Mouse (Mus musculus) layer of hippocampus, adult 11-12 months (tissue): ENCODE measurements around the gene Mylk.
A peak's percentile ranks its signal among the peaks of the same experiment; 100 is the strongest.
"Not testable (repeated sequence)": the region's sequence is repeated elsewhere in the genome, so short reads cannot be mapped to it uniquely, and the experiment has no call there.

Experiments used
- DNase-seq: peaks from one replicate; pipeline ENCODE4 v3.0.0; 2022; ENCODE audit warnings: low spot score

Gene Mylk

GRCm38 (mm10) chr16:34770127-34770526 lies 25.1 kb downstream of the Mylk start:
- DNase-seq: no peak

GRCm38 (mm10) chr16:34772445-34773032 lies 27.5 kb downstream of the Mylk start:
- DNase-seq: peak; percentile 12

DNA sequence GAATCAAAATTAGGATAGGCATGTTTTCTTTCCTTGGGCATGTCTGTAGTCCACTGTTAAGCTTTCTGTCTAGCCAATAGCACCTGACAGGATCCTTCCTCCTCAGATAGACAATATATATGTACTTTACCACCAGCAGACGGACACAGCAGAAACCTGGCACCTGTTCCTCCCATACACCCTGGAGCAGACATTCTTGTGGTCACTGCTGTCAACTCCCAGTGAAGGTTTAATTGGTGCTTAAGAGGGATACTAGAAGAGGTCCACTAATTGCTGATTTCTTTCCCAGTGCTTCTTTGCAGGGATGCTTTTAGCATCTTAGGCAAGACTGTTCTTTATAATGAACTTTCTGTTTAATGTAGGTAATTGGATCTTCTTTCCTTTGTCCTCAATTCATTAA lies 37.4 kb downstream of the Mylk start:
- DNase-seq: no peak

DNA sequence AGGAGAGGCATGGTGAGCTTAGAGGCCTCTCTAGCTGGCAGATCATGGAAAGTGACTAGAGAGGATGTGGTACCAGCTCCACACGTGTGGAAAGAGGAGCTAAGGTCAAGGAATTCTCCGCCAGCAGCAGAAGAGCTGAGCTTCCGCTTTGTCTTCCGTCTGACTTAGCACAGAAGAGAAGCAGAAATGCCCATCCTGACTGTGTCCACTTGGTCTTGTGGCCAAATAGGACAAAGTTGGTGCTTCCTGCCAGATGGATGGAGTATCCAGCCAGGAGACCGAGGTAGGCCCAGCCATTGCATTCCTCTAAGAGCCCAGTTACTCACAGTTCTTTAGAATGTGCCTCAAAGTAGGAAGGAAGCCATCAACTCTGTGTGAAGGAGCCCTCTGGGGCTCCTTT lies 38.5 kb downstream of the Mylk start:
- no peak for DNase-seq

- no peak for DNase-seq
These were observed 39.7 kb downstream of the Mylk start for GRCm38 (mm10) chr16:34784675-34785074.

DNA sequence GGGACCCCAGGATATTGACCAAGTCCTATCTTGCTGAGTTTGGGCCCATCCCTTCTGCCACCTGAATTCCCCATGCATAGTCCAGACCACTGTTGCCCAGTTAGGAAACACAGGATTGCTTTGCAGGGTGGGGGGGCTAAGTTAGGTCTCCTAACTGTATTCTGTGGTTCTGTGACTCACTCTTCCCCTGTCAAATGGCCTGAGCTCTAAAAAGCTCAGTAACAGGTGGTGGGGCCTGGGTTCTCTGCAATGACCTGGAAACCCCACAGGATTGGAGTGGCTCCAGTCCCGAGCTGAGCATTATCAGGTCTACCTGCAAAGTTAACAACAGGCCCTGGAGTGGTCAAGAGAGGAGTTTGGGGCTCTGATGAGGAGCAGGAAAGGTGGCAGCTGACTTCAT lies 47.5 kb downstream of the Mylk start:
- no peak for DNase-seq

DNA sequence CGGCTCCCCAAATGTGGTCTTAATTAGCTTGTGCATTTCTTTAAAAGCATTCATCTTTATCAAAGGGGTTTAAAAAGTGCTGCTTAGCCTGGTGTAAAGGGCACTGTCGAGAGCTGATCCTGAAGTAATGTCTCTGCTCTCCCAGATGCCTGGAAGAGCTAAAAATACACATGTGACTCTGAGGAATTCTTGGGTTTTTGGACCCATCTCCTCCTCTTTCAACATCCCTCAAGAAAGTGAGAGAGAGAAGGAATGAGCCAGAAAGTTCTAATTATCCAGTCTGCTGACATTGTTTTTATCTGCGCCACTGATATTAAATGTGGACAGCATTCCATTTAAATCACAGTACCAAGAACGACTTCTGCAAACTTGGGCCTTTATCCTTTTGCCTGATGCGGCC lies 48.0 kb downstream of the Mylk start:
- DNase-seq: no peak

GRCm38 (mm10) chr16:34801222-34801621 lies 56.2 kb downstream of the Mylk start:
- DNase-seq: no peak

GRCm38 (mm10) chr16:34804286-34805010 lies 59.4 kb downstream of the Mylk start:
- DNase-seq: no peak

DNA sequence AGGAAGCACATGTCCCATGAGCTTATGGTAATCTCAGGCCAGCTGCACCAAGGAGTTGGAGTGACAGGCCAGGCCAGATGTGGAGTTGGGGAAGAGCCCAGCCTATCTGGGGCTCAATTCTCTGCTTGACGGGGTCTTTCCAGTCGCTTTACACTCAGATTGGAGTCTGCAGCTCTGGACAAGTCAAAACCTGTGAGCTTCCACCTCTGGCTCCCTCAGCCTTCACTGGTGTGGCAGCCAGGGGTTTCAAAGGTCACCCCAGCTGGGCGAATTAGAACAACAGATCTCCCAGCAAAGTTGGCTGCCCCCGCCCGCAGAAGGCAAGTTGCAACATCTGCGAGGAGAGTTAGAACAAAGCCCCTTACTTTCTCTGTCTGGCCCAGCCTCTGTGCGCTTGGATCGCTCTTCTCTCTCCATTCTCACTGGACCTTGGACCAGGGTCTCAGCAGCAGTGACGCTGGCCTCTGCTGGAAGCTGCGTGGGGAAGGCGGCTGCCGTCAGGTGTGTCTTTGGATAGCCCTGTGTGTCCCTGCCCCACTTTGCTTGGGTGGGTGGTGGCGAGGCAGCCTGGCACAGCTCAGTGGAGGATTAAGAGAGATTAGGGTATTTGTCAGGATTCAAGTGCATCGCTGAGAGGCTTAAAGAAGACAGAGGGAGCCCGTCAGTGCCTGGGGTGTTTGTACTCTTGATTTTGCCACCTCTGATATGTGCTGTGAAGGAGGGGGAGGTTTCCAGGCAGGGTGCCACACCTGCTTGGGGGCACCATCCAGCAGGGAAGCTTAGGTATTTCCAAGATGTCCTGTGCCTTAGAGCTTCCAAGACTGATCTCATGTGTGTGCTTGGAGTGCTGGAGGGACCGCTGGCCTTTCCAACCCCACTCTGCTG lies 62.1 kb downstream of the Mylk start:
- no peak for DNase-seq

DNA sequence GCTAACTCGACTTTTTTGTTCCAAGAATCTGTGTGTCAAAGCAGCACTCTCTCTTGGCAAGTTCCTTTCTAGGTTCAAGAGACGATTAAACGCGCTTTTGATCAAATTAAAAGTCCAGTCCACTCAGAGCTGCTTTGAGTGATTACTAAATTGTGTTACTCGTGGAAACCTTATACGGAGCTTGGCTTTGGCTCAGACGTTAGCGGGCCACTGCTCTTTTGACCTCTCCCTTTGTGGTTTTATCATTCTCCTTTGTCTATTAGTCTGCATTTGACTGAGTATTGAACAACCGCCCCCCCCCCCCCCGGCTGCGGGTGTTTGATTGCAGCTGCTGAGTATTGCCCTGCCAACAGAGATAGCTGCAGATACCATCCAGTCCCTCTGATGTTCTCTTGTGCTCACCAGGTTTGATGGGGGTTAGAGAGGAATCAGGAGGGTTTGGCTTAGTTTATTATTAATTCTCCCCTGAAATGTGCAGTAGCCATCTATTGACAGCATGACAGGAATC lies 62.8 kb downstream of the Mylk start:
- DNase-seq: no peak

DNA sequence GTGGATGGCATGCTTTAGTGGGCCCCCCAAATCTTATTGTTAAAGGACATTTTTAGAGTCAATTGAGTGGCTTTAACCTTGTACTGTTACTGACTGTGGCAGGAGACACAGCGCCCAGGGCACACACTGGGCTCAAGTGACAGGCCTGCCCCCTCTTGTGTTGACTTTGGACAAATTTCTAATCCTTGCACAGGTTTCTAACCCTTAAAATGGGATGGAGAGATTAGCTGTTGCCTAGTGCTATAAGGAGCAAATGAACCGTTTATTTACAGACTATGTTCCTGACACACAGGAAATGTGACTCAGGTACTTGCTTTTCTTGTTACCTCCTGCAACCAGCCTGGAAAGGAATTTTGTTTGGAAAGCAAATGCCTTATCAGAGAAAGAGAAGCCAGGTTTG lies 67.2 kb downstream of the Mylk start:
- no peak for DNase-seq

- not testable (repeated sequence) for DNase-seq
These were observed 68.2 kb downstream of the Mylk start for GRCm38 (mm10) chr16:34813161-34813560.

GRCm38 (mm10) chr16:34813570-34813969 lies 68.6 kb downstream of the Mylk start:
- DNase-seq: no peak

DNA sequence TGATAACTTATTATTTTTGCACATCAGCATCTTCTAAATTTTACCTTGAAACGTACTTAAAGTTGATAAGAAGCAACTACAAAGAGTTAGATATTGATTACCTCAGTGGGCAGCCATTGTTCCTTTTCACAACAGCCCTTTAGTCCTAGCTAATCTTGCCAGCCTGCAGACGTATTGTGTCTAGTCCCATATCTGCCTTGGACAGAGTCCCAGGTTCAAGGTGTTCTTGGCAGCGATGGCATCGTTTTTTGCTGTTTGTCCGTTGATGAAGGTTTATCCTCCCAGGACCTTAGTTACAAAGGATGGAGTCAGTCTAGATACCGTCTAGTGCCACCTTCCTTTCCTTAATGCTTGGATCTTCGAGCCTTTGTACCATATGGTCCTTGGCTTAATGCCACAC lies 69.6 kb downstream of the Mylk start:
- DNase-seq: no peak

DNA sequence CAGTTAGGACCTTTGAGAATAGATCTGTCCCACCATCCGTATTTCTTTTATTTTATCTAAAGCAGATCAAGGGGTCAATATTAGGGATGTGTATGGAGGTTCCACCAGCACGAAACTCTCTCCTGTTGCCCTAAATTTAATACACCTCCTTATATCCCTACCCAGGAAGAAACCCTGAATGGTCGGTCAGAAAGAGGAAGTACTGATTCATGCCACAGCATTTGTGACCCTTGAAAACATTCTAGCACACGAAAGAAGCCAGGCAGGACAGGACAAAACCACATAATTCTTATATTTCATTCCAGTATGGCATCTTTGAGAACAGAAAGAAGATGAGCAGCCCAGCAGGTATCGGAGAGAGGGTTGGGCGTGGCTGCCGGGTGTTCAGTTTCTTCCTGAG lies 71.5 kb downstream of the Mylk start:
- no peak for DNase-seq

DNA sequence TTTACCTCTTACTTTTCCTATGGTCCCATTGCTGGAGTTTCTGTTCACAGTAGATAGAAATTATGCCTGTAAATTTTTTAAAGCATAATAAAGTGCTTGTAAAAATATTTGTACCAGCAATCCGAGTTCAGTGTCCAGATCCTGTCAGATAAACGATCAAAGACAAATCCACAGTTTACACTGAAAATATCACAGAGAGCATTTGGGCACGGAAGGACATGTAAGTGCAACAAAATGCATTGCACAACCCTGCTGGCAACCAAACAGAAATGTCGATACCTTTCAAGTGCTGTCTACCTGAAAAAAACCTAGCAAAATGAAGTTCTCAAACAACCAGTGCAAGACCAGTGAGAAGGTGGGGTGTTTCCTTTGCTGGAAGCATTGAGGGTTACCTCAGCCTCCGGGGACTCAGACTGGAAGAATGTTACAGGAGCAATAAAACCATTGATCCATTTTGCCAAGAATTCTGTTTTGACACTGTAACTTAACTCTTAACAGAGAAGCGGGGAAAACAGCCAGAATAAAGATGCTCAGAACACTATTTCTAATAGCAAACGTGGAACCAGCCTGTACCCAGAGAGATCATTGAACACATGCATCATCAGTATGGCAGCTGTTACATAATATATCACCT lies 80.2 kb downstream of the Mylk start:
- DNase-seq: no peak

GRCm38 (mm10) chr16:34834477-34834876 lies 89.5 kb downstream of the Mylk start:
- DNase-seq: no peak

DNA sequence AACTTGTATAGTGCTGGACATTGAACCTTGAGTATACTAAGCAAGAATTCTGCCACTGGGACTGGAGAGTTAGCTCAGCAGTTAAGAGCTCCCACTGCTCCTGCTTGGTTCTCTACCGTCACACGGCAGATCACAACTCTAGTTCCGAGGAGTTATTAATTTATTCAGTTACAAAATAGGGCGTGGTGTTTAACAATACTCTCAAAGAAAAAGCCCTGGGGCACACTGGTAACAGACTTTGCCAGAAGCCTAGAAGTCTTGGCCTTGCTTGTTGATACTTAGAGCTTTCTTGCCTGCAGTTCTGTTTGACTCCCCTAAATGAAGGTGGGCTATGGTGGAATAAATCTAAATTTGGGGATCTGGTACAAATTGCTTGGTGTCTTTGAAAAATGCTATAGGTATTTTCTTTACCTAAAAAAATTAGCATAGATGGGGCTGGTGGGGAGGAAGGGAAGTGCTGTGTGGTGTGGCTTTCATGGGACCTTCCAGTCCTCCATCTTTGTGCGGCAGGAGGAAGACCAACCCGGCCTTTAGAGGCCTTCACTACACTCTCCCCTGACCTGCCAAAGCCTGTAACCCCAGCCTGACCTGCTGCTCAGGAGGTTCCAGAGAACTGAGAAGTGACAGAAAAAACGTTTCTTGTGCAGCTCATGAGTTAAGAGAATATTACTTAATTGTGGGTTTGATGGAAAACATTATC lies 94.1 kb downstream of the Mylk start:
- DNase-seq: no peak

- no peak for DNase-seq
These were observed 94.8 kb downstream of the Mylk start for GRCm38 (mm10) chr16:34839704-34840331.

DNA sequence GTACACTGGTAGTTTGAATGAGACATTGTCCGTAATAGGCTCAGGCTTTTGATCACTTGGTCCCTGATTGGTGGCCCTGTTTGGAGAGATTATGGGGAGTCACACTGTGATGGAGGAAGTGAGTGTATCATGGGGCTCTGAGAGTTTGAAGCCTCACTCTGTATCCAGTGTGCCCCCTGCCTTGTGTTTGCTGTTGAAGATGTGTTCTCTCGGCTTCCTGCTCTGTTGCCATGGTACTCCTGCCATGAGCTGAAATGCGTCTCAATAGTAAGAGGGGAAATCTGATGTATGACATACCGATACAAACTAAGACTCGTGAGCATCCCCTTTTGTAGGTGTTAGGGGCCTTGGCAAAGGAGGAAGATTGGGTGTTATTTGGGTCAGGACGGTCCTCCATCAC lies 99.8 kb downstream of the Mylk start:
- no peak for DNase-seq
